ENCODE assay signal across 8 mouse cellular contexts in genomic region chr6:136518537-136519246, GRCm38 (mm10). TPM values are rescaled to one million over a fixed set of nuclear protein-coding genes. Genes with fewer than 3 reads are reported as not detected.
DNase-seq lines count a peak whose midpoint lies in the region; ATAC-seq lines count a peak whose summit lies in the region.

No protein-coding gene starts in this region.

- H3K9me3 ChIP-seq in hindbrain, embryonic 14.5 days (ENCODE audit: control insufficient read depth, low read length) = peaks cover 9% of the 10 kb centered on the region; the same call in 1 of the 2 replicates

- DNase-seq in WW6 (ENCODE audit: low read depth, low spot score) = peak; percentile 93
- DNase-seq in cerebellum, postnatal 36 days = peak; percentile 94 to 95
- peak; percentile 85 to 93 for DNase-seq in frontal cortex, postnatal 25 days (ENCODE audit: low spot score in 2 of 2)
- DNase-seq in hindbrain, embryonic 14.5 days (ENCODE audit: low spot score) = peak; percentile 97
- DNase-seq in layer of hippocampus, postnatal 25 days (ENCODE audit: extremely low spot score in 1 of 2, low spot score in 1 of 2) = peak; percentile 83 to 91
- DNase-seq in lung, postnatal 14 days = peak; percentile 94
- DNase-seq in ovary, postnatal 36 days (ENCODE audit: low spot score) = peak; percentile 91
- peak; percentile 95 for DNase-seq in thymus, postnatal 14 days

- ATAC-seq in hindbrain, embryonic 14.5 days (ENCODE audit: low FRiP score) = peak; percentile 98

- peak overlapping the region; percentile 80 for H3K9ac ChIP-seq in hindbrain, embryonic 14.5 days

- peak overlapping the region; percentile 46 for H3K4me2 ChIP-seq in hindbrain, embryonic 14.5 days (replicated peaks)

- H3K27ac ChIP-seq in hindbrain, embryonic 14.5 days = peak overlapping the region; percentile 98

- H3K4me3 ChIP-seq in hindbrain, embryonic 14.5 days (replicated peaks; ENCODE audit: low read length) = peak overlapping the region; percentile 55

- 0 out of 2 replicates have a peak, but pooled peaks cover 5% of the 10 kb centered on the region for H3K4me1 ChIP-seq in hindbrain, embryonic 14.5 days (replicated peaks; ENCODE audit: control insufficient read depth, insufficient read depth, low read length)

- WGBS in hindbrain, embryonic 14.5 days = under 1% methylated on average over 59 of the region's 59 CpGs

- peaks cover 7% of the 10 kb centered on the region for H3K36me3 ChIP-seq in hindbrain, embryonic 14.5 days (replicated peaks; ENCODE audit: control insufficient read depth, insufficient read depth)

- no peaks in the 10 kb centered on the region for H3K27me3 ChIP-seq in hindbrain, embryonic 14.5 days (ENCODE audit: control insufficient read depth, insufficient read depth, low read length)

RNA-seq across cellular contexts. Expression of gene Atf7ip, which starts 12.7 kb away (rescaled TPM):
- polyA plus RNA-seq in hindbrain, embryonic 14.5 days (2014; fragmentation: Nextera tagmentation; extraction: Ambion mirVana) = 42.8 and 49.7 TPM in 2 replicates
- 100 to 1,000 TPM; 105 to 131 TPM for total RNA-seq in layer of hippocampus, postnatal 25 days (2021)

Comparison
In these comparisons a context has a peak if more than half of its experiments do, and no peak if none do; other contexts are left out.
1. Peak in every context shown above with its lines: DNase-seq, ATAC-seq, H3K4me3 ChIP-seq and H3K27ac ChIP-seq.